Mouse (Mus musculus): ENCODE results near the gene Iqce. TPM values are rescaled to one million over a fixed set of nuclear protein-coding genes. Genes with fewer than 3 reads are reported as not detected.

Gene Iqce
- polyA plus RNA-seq, 1 experiment: 13.4 TPM

GRCm38 (mm10) chr5:140661875-140662643 is 40.1 kb downstream of the Iqce start:
- DNase-seq (ENCODE audit: low read depth): no peak

GRCm38 (mm10) chr5:140661427-140661826 is 40.8 kb downstream of the Iqce start:
- DNase-seq (ENCODE audit: low read depth): no peak

DNA sequence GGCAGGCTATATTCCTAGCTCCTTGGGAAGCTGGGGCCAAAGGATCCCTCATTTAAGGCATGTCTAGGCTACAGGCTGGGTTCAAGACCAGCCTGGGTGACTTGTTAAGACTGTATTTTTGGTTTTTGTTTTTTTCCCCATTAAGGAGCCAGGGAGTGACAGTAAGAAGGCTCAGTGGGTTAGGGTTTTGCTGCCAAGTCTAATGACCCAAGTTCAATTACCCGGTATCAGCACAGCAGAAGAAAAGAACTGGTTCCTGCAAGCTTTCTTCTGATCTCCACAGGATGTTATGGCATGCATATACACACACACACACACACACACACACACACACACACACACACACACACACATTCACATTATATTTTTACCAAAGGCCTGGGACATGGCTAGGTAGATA is 41.8 kb downstream of the Iqce start:
- DNase-seq (ENCODE audit: low read depth): no peak

GRCm38 (mm10) chr5:140659607-140660272 is 42.4 kb downstream of the Iqce start:
- DNase-seq (ENCODE audit: low read depth): no peak

- no peak for DNase-seq (ENCODE audit: low read depth)
Observed at GRCm38 (mm10) chr5:140654096-140654845, 47.9 kb downstream of the Iqce start.

- no peak for DNase-seq (ENCODE audit: low read depth)
Observed at GRCm38 (mm10) chr5:140652587-140652986, 49.6 kb downstream of the Iqce start.

DNA sequence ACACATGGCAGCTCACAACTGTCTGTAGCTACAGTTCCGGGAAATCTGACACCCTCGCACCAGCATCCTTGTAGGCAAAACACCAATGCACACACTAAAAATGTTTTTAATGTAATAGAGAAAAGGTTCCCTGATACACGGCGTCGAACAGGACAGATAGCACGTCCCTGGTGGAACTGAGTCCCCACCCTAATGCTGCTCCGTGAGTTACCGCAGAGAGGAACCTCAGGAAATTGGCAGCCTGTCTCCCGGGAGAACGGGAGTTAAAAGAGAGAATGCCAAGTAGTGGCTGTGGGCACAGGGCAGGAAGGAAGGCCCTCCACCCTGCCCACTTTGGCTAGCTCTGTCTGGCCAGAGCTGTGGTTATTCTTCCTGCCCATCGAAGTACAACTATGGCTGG is 50.9 kb downstream of the Iqce start:
- DNase-seq (ENCODE audit: low read depth): no peak

DNA sequence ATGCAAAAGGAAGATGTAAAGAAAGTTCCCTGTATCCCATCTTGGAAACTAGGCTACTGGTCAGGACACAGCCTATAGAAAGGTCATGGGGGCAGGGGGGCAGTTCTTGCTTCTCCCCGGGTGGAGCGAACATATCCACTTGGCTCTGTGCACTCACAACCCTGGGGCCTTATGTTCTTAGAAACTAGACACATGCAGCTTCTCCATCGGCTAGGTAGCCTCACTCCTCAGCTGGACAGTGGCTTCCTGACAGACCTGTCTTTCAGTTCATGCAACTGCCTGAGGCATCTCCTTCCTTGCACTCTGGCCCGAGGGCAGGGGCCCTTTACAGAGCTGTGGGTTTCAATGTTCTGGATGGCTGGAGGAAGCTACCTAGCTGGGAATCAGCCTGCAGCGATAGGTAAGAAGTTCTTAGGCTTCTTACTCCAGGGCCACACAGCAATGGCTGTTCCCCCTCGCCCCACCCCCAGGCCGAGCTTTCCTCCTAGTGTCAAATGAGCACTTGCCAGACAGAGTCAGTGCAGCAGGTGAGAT is 52.2 kb downstream of the Iqce start:
- DNase-seq (ENCODE audit: low read depth): no peak

- DNase-seq (ENCODE audit: low read depth): no peak
Observed at GRCm38 (mm10) chr5:140649101-140649667, 53.0 kb downstream of the Iqce start.

DNA sequence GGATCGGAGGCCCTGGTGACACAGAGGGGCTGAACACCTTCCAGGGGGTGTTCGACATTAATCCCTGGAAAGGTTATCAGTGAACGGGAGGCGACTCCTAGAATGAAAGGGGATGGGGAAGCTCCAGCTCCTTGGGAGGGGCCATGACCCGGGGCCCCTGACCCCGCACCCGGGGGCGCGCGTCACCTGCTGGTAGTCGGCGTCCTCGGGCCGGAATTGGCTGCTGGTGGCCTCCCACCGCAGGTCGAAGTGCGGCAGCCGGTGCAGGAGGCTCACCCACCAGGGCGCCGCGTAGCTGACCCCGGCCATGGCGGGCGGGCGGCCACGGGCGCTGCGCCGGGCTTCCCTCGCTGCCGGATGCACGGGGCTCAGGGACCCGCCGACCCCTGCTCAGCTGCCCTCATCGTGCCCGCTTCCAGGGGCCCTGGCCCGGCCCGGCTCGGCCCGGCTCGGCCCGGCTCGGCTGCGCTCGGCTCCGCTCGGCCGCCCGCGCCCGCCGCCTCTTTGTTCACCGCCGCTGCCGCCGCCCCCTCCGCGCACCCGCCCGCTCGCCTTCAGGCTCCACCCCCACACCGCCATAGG is 53.6 kb downstream of the Iqce start, which contains the start of gene Ttyh3:
Gene Ttyh3 (minus strand): TSS at position 513 of the 582 bp plus-strand sequence.
- no peak for DNase-seq (ENCODE audit: low read depth)

GRCm38 (mm10) chr5:140647821-140648518 is 54.2 kb downstream of the Iqce start:
- DNase-seq (ENCODE audit: low read depth): no peak

DNA sequence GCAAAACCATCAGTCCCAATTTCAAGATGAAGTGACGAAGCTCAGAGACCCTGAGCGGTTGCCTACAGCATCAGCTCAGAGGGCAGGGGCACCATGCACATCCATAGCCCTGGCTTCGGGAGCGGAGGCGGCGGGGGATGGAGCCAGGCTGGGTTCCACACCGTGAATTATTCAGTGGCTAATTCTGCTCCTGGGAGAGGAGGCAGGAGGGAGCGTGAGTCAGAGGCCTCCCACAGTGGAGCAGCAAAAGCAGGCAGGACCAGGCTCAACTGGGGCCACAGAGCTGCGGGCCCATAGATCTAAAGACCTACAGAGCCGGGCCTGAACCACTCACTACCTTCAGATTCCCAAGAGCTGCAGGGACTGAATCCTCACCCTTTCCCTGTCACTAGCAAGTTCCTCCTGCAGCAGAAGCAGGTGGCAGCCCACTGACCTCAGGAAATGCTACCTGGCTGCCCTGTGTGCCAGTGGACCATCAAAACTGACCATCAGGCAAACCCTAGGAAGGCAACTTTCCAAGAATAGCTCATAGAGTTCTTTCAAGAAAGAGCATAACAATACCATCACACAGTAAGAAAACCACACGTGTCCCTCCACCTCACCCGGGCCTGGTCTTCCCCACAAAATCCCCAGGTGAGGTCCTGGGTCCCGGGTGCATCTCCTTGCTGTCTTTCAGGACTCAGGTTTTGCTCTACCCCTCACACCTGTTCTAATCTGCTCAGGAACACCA is 55.0 kb downstream of the Iqce start:
- DNase-seq (ENCODE audit: low read depth): no peak

- no peak for DNase-seq (ENCODE audit: low read depth)
Observed at GRCm38 (mm10) chr5:140646171-140646570, 56.0 kb downstream of the Iqce start.

DNA sequence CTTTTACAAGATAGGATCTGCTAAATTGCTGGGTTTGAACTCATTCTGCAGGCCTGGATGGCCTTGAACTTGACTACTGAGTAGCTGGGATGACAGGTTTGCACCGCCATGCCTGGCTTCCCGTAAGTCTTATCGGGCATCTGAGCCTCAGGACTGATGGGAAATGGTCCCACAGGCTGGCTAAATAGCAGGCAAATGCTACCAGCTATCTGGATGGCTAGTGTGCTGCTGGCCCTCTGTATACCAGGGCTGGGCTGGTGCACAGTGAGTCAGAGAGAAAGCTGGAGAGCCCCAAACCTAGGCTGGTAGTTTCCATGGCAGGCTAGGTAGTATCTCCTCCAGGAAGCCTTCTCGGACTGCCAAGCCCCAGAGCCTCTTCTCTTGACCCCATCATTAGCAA is 56.7 kb downstream of the Iqce start:
- DNase-seq (ENCODE audit: low read depth): no peak

DNA sequence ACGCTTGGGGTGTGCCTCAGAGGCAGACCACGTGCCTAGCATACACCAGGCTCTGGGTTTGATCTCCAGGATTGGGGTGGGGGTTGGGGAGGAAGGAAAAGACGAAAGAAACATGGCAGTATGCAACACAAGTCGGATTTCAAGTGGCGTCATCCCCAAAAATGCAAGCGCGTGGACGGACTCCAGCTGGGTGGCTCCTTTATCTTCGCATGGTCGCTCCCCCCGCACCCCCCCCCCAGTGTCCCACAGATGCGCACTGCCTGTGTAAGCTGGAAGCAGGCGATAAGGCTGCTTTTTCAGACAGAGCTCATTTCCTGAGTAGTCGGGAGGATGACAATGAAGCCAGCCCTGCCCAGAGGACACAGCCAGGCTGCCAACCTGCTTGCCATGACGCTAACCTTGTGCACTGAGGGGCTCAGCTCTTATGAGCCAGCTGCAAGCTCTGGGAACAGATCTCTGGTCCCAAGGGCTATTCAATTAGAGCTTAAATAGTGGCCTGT is 57.4 kb downstream of the Iqce start:
- DNase-seq (ENCODE audit: low read depth): no peak

GRCm38 (mm10) chr5:140644263-140644662 is 57.9 kb downstream of the Iqce start:
- no peak for DNase-seq (ENCODE audit: low read depth)

GRCm38 (mm10) chr5:140642076-140642475 is 60.1 kb downstream of the Iqce start:
- no peak for DNase-seq (ENCODE audit: low read depth)

- DNase-seq (ENCODE audit: low read depth): no peak
Observed at GRCm38 (mm10) chr5:140641254-140641928, 60.8 kb downstream of the Iqce start.

DNA sequence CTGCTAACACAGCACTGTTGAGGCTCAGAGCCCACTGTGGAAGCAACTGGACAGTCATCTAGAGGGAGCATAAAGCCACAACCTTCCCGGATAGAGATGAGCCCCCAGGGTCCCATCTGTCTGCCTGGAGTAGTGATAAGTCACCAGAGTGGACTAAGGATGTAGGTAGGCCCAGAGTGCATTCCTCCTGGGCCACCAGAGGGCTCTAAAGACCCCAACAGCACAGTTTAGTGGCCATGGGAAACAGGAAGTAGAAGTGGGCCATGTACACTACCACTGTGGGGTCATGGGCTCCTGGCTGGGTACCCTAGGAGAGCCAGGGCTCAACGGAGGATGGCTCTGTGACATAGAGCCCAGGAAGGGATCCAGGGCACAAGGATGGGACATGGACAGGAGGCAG is 61.4 kb downstream of the Iqce start:
- DNase-seq (ENCODE audit: low read depth): no peak
